21 mouse cellular contexts compared by ENCODE assay signal in genomic region chr14:8712674-8713073, GRCm38 (mm10). TPM values are rescaled to one million over a fixed set of nuclear protein-coding genes. Genes with fewer than 3 reads are reported as not detected.
"Had no signal": no experiment of that assay in that cellular context is flagged by ENCODE, and none has a peak within 500 bp of the region (broad histone marks: within the 10 kb centered on the region; RNA-seq: fewer than 3 reads in every experiment).

No protein-coding gene starts in this region.

- DNase-seq: lung, adult 18-20 months; lung, embryonic 14.5 days; lung, postnatal 10 days; lung, postnatal 4 days; midbrain, embryonic 14.5 days; retina, postnatal 1 day; right cerebral cortex, adult 18-20 months; right cerebral cortex, postnatal 25 days; right cerebral cortex, postnatal 4 days; spleen, adult 18-20 months; thymus, adult 18-20 months; thymus, postnatal 14 days; thymus, postnatal 36 days had no signal

- H3K4me1 ChIP-seq: midbrain, embryonic 12.5 days; neural tube, embryonic 13.5 days; neural tube, embryonic 15.5 days had no signal

- H3K27ac ChIP-seq: midbrain, embryonic 10.5 days; midbrain, embryonic 12.5 days; neural tube, embryonic 13.5 days; neural tube, embryonic 15.5 days had no signal

- H3K9ac ChIP-seq: lung, embryonic 14.5 days; midbrain, embryonic 12.5 days; neural tube, embryonic 13.5 days; neural tube, embryonic 15.5 days had no signal

- H3K4me3 ChIP-seq: midbrain, embryonic 10.5 days; midbrain, embryonic 12.5 days; myocyte; neural tube, embryonic 13.5 days; neural tube, embryonic 15.5 days had no signal

- ATAC-seq: midbrain, embryonic 16.5 days had no signal

- H3K4me2 ChIP-seq: lung, embryonic 14.5 days; midbrain, embryonic 12.5 days; neural tube, embryonic 13.5 days; neural tube, embryonic 15.5 days had no signal

- H3K36me3 ChIP-seq: midbrain, embryonic 10.5 days; midbrain, embryonic 12.5 days; neural tube, embryonic 13.5 days; neural tube, embryonic 15.5 days had no signal

- H3K9me3 ChIP-seq: midbrain, embryonic 10.5 days; midbrain, embryonic 12.5 days; neural tube, embryonic 13.5 days; neural tube, embryonic 15.5 days had no signal

- H3K27me3 ChIP-seq: midbrain, embryonic 12.5 days; neural tube, embryonic 13.5 days; neural tube, embryonic 15.5 days had no signal

RNA-seq across cellular contexts. Expression of gene 4930452B06Rik, which starts 46.6 kb away (rescaled TPM):
- total RNA-seq: megakaryocyte, adult 5-6 weeks; megakaryocyte-erythroid progenitor cell, adult 5-6 weeks had no signal
